Mouse (Mus musculus) heart, adult 2 months (tissue): ENCODE data around the gene Sucla2.

Source experiments
- CTCF ChIP-seq: fragments of 200-600 bp; IDR thresholded peaks from 2 replicates; pipeline ENCODE4 v1.8.1; 2022; ENCODE audit warnings: antibody characterized with exemption, mild to moderate bottlenecking, moderate library complexity
- POLR2A ChIP-seq: fragments of 200-500 bp; IDR thresholded peaks from 2 replicates; pipeline ENCODE4 v1.6.1; 2011; ENCODE audit warnings: mild to moderate bottlenecking, low read depth, low read length, control low read depth; ENCODE audit not compliant: insufficient read depth

GRCm38 (mm10) chr14:73553122-73553696 is 28.1 kb downstream of the Sucla2 start:
- TF ChIP-seq CTCF, result no peak
- TF ChIP-seq POLR2A, result no peak
